Mouse (Mus musculus): ENCODE data around the gene Lmbrd1.

GRCm38 (mm10) chr1:24673231-24673630, 5.2 kb upstream of the Lmbrd1 start:
- TF ChIP-seq POLR2A (IDR thresholded peaks at IDR 0.05; ENCODE audit: extremely low read depth, insufficient read depth, low read length) (no peak), CTCF (IDR thresholded peaks at IDR 0.05; ENCODE audit: extremely low read depth, insufficient read depth, low read length) (no peak)

Data from cortical plate, adult 2 months (tissue).